Mouse (Mus musculus) cortical plate, adult 2 months (tissue): ENCODE measurements at regions not wholly inside any gene's neighbourhood (a gene's known extent, or its start where the extent isn't known, plus 50 kb on each side); places are given as distances from the start of the nearest gene placed in this dataset.

ENCODE experiments used
- CTCF ChIP-seq: fragments of 200-500 bp; IDR thresholded peaks from 2 replicates; pipeline ENCODE4 v1.5.1; 2011; ENCODE audit warnings: mild to moderate bottlenecking, control low read depth, low read length; ENCODE audit not compliant: insufficient read depth; ENCODE audit errors: extremely low read depth
- POLR2A ChIP-seq: fragments of 200-500 bp; IDR thresholded peaks from 2 replicates; pipeline ENCODE4 v1.6.1; 2011; ENCODE audit warnings: mild to moderate bottlenecking, low read length, control low read depth; ENCODE audit not compliant: insufficient read depth; ENCODE audit errors: extremely low read depth

DNA sequence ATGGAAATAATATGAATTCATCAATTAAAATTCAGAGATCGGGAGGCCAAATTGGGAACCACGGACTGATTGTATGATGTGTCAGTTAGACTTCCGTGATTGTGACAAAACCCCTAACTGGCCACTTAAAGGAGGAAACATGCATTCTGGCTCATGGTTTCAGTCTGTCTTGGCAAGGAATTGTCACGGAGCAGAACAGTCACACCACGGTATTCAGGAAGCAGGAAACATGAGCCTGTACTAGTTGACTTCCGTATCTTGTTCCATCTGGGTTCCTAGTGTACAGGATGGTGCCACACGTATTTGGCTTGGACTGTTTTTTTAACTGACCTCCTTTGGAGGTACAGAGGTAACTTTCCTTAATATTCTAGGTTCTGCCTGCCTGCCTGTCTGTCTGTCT lies 69.8 kb upstream of the Cldn18 start:
- no peak for TF ChIP-seq CTCF
- no peak for TF ChIP-seq POLR2A
